Mouse (Mus musculus): ENCODE data around the gene Olfr666. TPM values are rescaled to one million over a fixed set of nuclear protein-coding genes. Genes with fewer than 3 reads are reported as not detected.
"Not testable (repeated sequence)": the region's sequence is repeated elsewhere in the genome, so short reads cannot be mapped to it uniquely, and the experiment has no call there.

Olfr666 gene
- not detected in 2 replicates for polyA plus RNA-seq (2014; fragmentation: Nextera tagmentation; extraction: Ambion mirVana)

- H3K27ac ChIP-seq (replicated peaks; ENCODE audit: low read depth, low read length), result no peak within 1 kb of the TSS
- no peaks in the 10 kb centered on the region for H3K27me3 ChIP-seq (ENCODE audit: control insufficient read depth, insufficient read depth, low read length)
- H3K4me2 ChIP-seq (ENCODE audit: low read depth, severe bottlenecking), result no peak within 1 kb of the TSS
- DNase-seq (ENCODE audit: low spot score) (no peak), ATAC-seq (ENCODE audit: insufficient number of reproducible peaks, low FRiP score, low TSS enrichment, low read depth) (no peak)
- no peak within 1 kb of the TSS for H3K9ac ChIP-seq (ENCODE audit: low read length)
- no peaks in the 10 kb centered on the region for H3K4me1 ChIP-seq (ENCODE audit: control insufficient read depth, insufficient read depth, low read length)
- H3K36me3 ChIP-seq (ENCODE audit: control insufficient read depth, insufficient read depth, low read length), result no peaks in the 10 kb centered on the region
- no peak within 1 kb of the TSS for H3K4me3 ChIP-seq (ENCODE audit: low read depth, low read length)
- H3K9me3 ChIP-seq (ENCODE audit: control insufficient read depth, low read length), result no peaks in the 10 kb centered on the region
- WGBS, result 83% methylated on average over 2 of the region's 2 CpGs
These were observed at the start of gene Olfr666 for GRCm38 (mm10) chr7:104895852-104896251. Gene Olfr666 (minus strand): TSS chr7:104895952.

- Histone ChIP-seq H3K9ac (ENCODE audit: low read length) (no peak within 1 kb of the TSS), H3K9me3 (ENCODE audit: control insufficient read depth, low read length) (no peaks in the 10 kb centered on the region), H3K27me3 (ENCODE audit: control insufficient read depth, insufficient read depth, low read length) (no peaks in the 10 kb centered on the region), H3K27ac (replicated peaks; ENCODE audit: low read depth, low read length) (no peak within 1 kb of the TSS), H3K36me3 (ENCODE audit: control insufficient read depth, insufficient read depth, low read length) (no peaks in the 10 kb centered on the region), H3K4me2 (ENCODE audit: low read depth, severe bottlenecking) (no peak within 1 kb of the TSS), H3K4me3 (ENCODE audit: low read depth, low read length) (no peak within 1 kb of the TSS), H3K4me1 (ENCODE audit: control insufficient read depth, insufficient read depth, low read length) (no peaks in the 10 kb centered on the region)
- 90% methylated on average over 1 of the region's 1 CpGs for WGBS
- ATAC-seq (ENCODE audit: insufficient number of reproducible peaks, low FRiP score, low TSS enrichment, low read depth) (no peak), DNase-seq (ENCODE audit: low spot score) (no peak)
These were observed 38.2 kb upstream of the Olfr666 start, which contains the start of gene Olfr669 for GRCm38 (mm10) chr7:104933940-104934339. Gene Olfr669 (plus strand): TSS chr7:104934240.

GRCm38 (mm10) chr7:104927957-104928356, 32.2 kb upstream of the Olfr666 start, which contains the start of gene Olfr668:
Gene Olfr668 (minus strand): TSS chr7:104928057.
- Histone ChIP-seq H3K27ac (replicated peaks; ENCODE audit: low read depth, low read length) (no peak within 1 kb of the TSS), H3K4me3 (ENCODE audit: low read depth, low read length) (no peak within 1 kb of the TSS), H3K4me1 (ENCODE audit: control insufficient read depth, insufficient read depth, low read length) (no peaks in the 10 kb centered on the region), H3K9me3 (ENCODE audit: control insufficient read depth, low read length) (no peaks in the 10 kb centered on the region), H3K4me2 (ENCODE audit: low read depth, severe bottlenecking) (no peak within 1 kb of the TSS), H3K27me3 (ENCODE audit: control insufficient read depth, insufficient read depth, low read length) (no peaks in the 10 kb centered on the region), H3K9ac (ENCODE audit: low read length) (no peak within 1 kb of the TSS), H3K36me3 (ENCODE audit: control insufficient read depth, insufficient read depth, low read length) (no peaks in the 10 kb centered on the region)
- ATAC-seq (ENCODE audit: insufficient number of reproducible peaks, low FRiP score, low TSS enrichment, low read depth) (no peak), DNase-seq (ENCODE audit: low spot score) (no peak)
- 81% methylated on average over 1 of the region's 1 CpGs for WGBS

GRCm38 (mm10) chr7:104921382-104921781, 25.6 kb upstream of the Olfr666 start, which contains the start of gene Olfr667:
Gene Olfr667 (minus strand): TSS chr7:104921482.
- no peak for DNase-seq (ENCODE audit: low spot score)
- H3K4me3 ChIP-seq (ENCODE audit: low read depth, low read length), result no peak within 1 kb of the TSS
- no peak within 1 kb of the TSS for H3K4me2 ChIP-seq (ENCODE audit: low read depth, severe bottlenecking)
- H3K27me3 ChIP-seq (ENCODE audit: control insufficient read depth, insufficient read depth, low read length), result no peaks in the 10 kb centered on the region
- no peak for ATAC-seq (ENCODE audit: insufficient number of reproducible peaks, low FRiP score, low TSS enrichment, low read depth)
- 87% methylated on average over 1 of the region's 1 CpGs for WGBS
- no peak within 1 kb of the TSS for H3K27ac ChIP-seq (replicated peaks; ENCODE audit: low read depth, low read length)
- H3K9me3 ChIP-seq (ENCODE audit: control insufficient read depth, low read length), result no peaks in the 10 kb centered on the region
- H3K9ac ChIP-seq (ENCODE audit: low read length), result no peak within 1 kb of the TSS
- H3K36me3 ChIP-seq (ENCODE audit: control insufficient read depth, insufficient read depth, low read length), result no peaks in the 10 kb centered on the region
- H3K4me1 ChIP-seq (ENCODE audit: control insufficient read depth, insufficient read depth, low read length), result no peaks in the 10 kb centered on the region

- Histone ChIP-seq H3K4me3 (ENCODE audit: low read depth, low read length) (no peak within 1 kb of the TSS), H3K9ac (ENCODE audit: low read length) (no peak within 1 kb of the TSS), H3K27ac (replicated peaks; ENCODE audit: low read depth, low read length) (no peak within 1 kb of the TSS), H3K9me3 (ENCODE audit: control insufficient read depth, low read length) (no peaks in the 10 kb centered on the region), H3K4me1 (ENCODE audit: control insufficient read depth, insufficient read depth, low read length) (no peaks in the 10 kb centered on the region), H3K27me3 (ENCODE audit: control insufficient read depth, insufficient read depth, low read length) (no peaks in the 10 kb centered on the region), H3K36me3 (ENCODE audit: control insufficient read depth, insufficient read depth, low read length) (no peaks in the 10 kb centered on the region), H3K4me2 (ENCODE audit: low read depth, severe bottlenecking) (no peak within 1 kb of the TSS)
- DNase-seq (ENCODE audit: low spot score) (no peak), ATAC-seq (ENCODE audit: insufficient number of reproducible peaks, low FRiP score, low TSS enrichment, low read depth) (no peak)
- WGBS, result 45% methylated on average over 1 of the region's 1 CpGs
These were observed 18.0 kb downstream of the Olfr666 start, which contains the start of gene Olfr665 for GRCm38 (mm10) chr7:104877731-104878130. Gene Olfr665 (plus strand): TSS chr7:104878031.

- Histone ChIP-seq H3K4me2 (ENCODE audit: low read depth, severe bottlenecking) (no peak overlapping the region), H3K9me3 (ENCODE audit: control insufficient read depth, low read length) (no peaks in the 10 kb centered on the region), H3K27me3 (ENCODE audit: control insufficient read depth, insufficient read depth, low read length) (no peaks in the 10 kb centered on the region), H3K9ac (ENCODE audit: low read length) (no peak overlapping the region), H3K4me1 (ENCODE audit: control insufficient read depth, insufficient read depth, low read length) (no peaks in the 10 kb centered on the region), H3K36me3 (ENCODE audit: control insufficient read depth, insufficient read depth, low read length) (no peaks in the 10 kb centered on the region), H3K4me3 (ENCODE audit: low read depth, low read length) (no peak overlapping the region), H3K27ac (replicated peaks; ENCODE audit: low read depth, low read length) (no peak overlapping the region)
- no peak for ATAC-seq (ENCODE audit: insufficient number of reproducible peaks, low FRiP score, low TSS enrichment, low read depth)
- whole genome bisulfite sequencing, result 84% methylated on average over 3 of the region's 3 CpGs
- no peak for DNase-seq (ENCODE audit: low spot score)
These were observed 34.4 kb downstream of the Olfr666 start for GRCm38 (mm10) chr7:104861381-104861780.

GRCm38 (mm10) chr7:104857683-104858082, 38.1 kb downstream of the Olfr666 start:
- no peak for DNase-seq (ENCODE audit: low spot score)
- no peak for ATAC-seq (ENCODE audit: insufficient number of reproducible peaks, low FRiP score, low TSS enrichment, low read depth)
- Histone ChIP-seq H3K9me3 (ENCODE audit: control insufficient read depth, low read length) (no peaks in the 10 kb centered on the region), H3K27ac (replicated peaks; ENCODE audit: low read depth, low read length) (no peak overlapping the region), H3K4me2 (ENCODE audit: low read depth, severe bottlenecking) (no peak overlapping the region), H3K36me3 (ENCODE audit: control insufficient read depth, insufficient read depth, low read length) (no peaks in the 10 kb centered on the region), H3K4me3 (ENCODE audit: low read depth, low read length) (no peak overlapping the region), H3K4me1 (ENCODE audit: control insufficient read depth, insufficient read depth, low read length) (no peaks in the 10 kb centered on the region), H3K27me3 (ENCODE audit: control insufficient read depth, insufficient read depth, low read length) (no peaks in the 10 kb centered on the region), H3K9ac (ENCODE audit: low read length) (no peak overlapping the region)
- WGBS, result 74% methylated on average over 1 of the region's 1 CpGs

- H3K4me3 ChIP-seq (ENCODE audit: low read depth, low read length); H3K4me1 ChIP-seq (ENCODE audit: control insufficient read depth, insufficient read depth, low read length); H3K27ac ChIP-seq (replicated peaks; ENCODE audit: low read depth, low read length); H3K9ac ChIP-seq (ENCODE audit: low read length); H3K27me3 ChIP-seq (ENCODE audit: control insufficient read depth, insufficient read depth, low read length); H3K36me3 ChIP-seq (ENCODE audit: control insufficient read depth, insufficient read depth, low read length); H3K9me3 ChIP-seq (ENCODE audit: control insufficient read depth, low read length); H3K4me2 ChIP-seq (ENCODE audit: low read depth, severe bottlenecking); ATAC-seq (ENCODE audit: insufficient number of reproducible peaks, low FRiP score, low TSS enrichment, low read depth); DNase-seq (ENCODE audit: low spot score): not testable (repeated sequence)
- 81% methylated on average over 2 of the region's 2 CpGs for WGBS
These were observed 39.0 kb downstream of the Olfr666 start, which contains the start of gene Usp17la for GRCm38 (mm10) chr7:104856709-104857108. Gene Usp17la (plus strand): TSS chr7:104857009.

GRCm38 (mm10) chr7:104855248-104855750, 40.5 kb downstream of the Olfr666 start:
- Histone ChIP-seq H3K27ac (replicated peaks; ENCODE audit: low read depth, low read length) (no peak overlapping the region), H3K4me1 (ENCODE audit: control insufficient read depth, insufficient read depth, low read length) (no peaks in the 10 kb centered on the region)
- no peak for ATAC-seq (ENCODE audit: insufficient number of reproducible peaks, low FRiP score, low TSS enrichment, low read depth)

More at GRCm38 (mm10) chr7:104855248-104855750, 40.5 kb downstream of the Olfr666 start:
- WGBS, result 87% methylated on average over 3 of the region's 3 CpGs
- H3K36me3 ChIP-seq (ENCODE audit: control insufficient read depth, insufficient read depth, low read length), result no peaks in the 10 kb centered on the region
- H3K4me3 ChIP-seq (ENCODE audit: low read depth, low read length), result no peak overlapping the region
- no peaks in the 10 kb centered on the region for H3K27me3 ChIP-seq (ENCODE audit: control insufficient read depth, insufficient read depth, low read length)
- no peak overlapping the region for H3K4me2 ChIP-seq (ENCODE audit: low read depth, severe bottlenecking)
- H3K9me3 ChIP-seq (ENCODE audit: control insufficient read depth, low read length), result no peaks in the 10 kb centered on the region
- no peak overlapping the region for H3K9ac ChIP-seq (ENCODE audit: low read length)
- no peak for DNase-seq (ENCODE audit: low spot score)
